ENCODE assay signal across 8 mouse cellular contexts in genomic region chr8:121213236-121213635, GRCm38 (mm10).
DNase-seq lines count a peak whose midpoint lies in the region; ATAC-seq and TF ChIP-seq lines count a peak whose summit lies in the region.
"Had no signal": no experiment of that assay in that cellular context is flagged by ENCODE, and none has a peak within 500 bp of the region (broad histone marks: within the 10 kb centered on the region; RNA-seq: fewer than 3 reads in every experiment).

No protein-coding gene starts in this region.

- WGBS in kidney, postnatal 0 days = 62% methylated on average over 15 of the region's 15 CpGs
- WGBS in kidney, embryonic 14.5 days = 54% methylated on average over 15 of the region's 15 CpGs

- no peak overlapping the region for H3K9ac ChIP-seq in kidney, postnatal 0 days (ENCODE audit: low read depth, low read length)
- no peak overlapping the region for H3K9ac ChIP-seq in kidney, embryonic 14.5 days (ENCODE audit: low read depth, low read length)

- peak; percentile 71 for TF ChIP-seq CTCF in kidney, postnatal 0 days (IDR thresholded peaks at IDR 0.05; ENCODE audit: low read depth)

- DNase-seq in kidney, postnatal 0 days (ENCODE audit: low spot score) = peak; percentile 24
- DNase-seq in A20 (ENCODE audit: low read depth, low spot score) (peak; percentile 50), ES-CJ7 (ENCODE audit: low read depth, low spot score) (peak; percentile 90)
- DNase-seq in left cerebral cortex, postnatal 14 days (ENCODE audit: low spot score in 2 of 2) = no peak
- no peak for DNase-seq in kidney, postnatal 10 days
- DNase-seq: kidney, postnatal 25 days had no signal

- no peaks in the 10 kb centered on the region for H3K27me3 ChIP-seq in kidney, postnatal 0 days (ENCODE audit: insufficient read depth, low read length)
- no peaks in the 10 kb centered on the region for H3K27me3 ChIP-seq in kidney, embryonic 14.5 days (ENCODE audit: control insufficient read depth, insufficient read depth, low read length)

- intact Hi-C loops in left cerebral cortex, postnatal 14 days (cut with DNase I) = no loop called here

- H3K36me3 ChIP-seq in kidney, postnatal 0 days (ENCODE audit: insufficient read depth, low read length) = no peaks in the 10 kb centered on the region
- H3K36me3 ChIP-seq in kidney, embryonic 14.5 days (ENCODE audit: control insufficient read depth, insufficient read depth, low read length) = no peaks in the 10 kb centered on the region

- H3K4me2 ChIP-seq in kidney, postnatal 0 days (ENCODE audit: low read length) = no peak overlapping the region
- no peak overlapping the region for H3K4me2 ChIP-seq in kidney, embryonic 14.5 days (replicated peaks; ENCODE audit: low read depth, low read length)

- H3K4me3 ChIP-seq in kidney, postnatal 0 days (replicated peaks; ENCODE audit: low read depth, low read length) = no peak overlapping the region
- H3K4me3 ChIP-seq in kidney, embryonic 14.5 days (ENCODE audit: low read length) = no peak overlapping the region

- peak; percentile 48; the same call in 1 of the 2 replicates for ATAC-seq in kidney, postnatal 0 days (replicated peaks; ENCODE audit: low FRiP score, low read depth)
- no peak for ATAC-seq in kidney, embryonic 14.5 days (ENCODE audit: low FRiP score, low TSS enrichment)
- 0 out of 2 replicates have a peak, but pooled peaks have one; percentile 60 for ATAC-seq in erythroblast, adult 5-6 weeks (replicated peaks; ENCODE audit: low FRiP score, poor library complexity, severe bottlenecking)

- no peaks in the 10 kb centered on the region for H3K9me3 ChIP-seq in kidney, postnatal 0 days (replicated peaks; ENCODE audit: low read length)
- H3K9me3 ChIP-seq in kidney, embryonic 14.5 days (ENCODE audit: control insufficient read depth, low read length) = peaks cover 4% of the 10 kb centered on the region; the same call in 1 of the 2 replicates

- no peaks in the 10 kb centered on the region for H3K4me1 ChIP-seq in kidney, postnatal 0 days (replicated peaks; ENCODE audit: insufficient read depth, low read length)
- peaks cover 6% of the 10 kb centered on the region for H3K4me1 ChIP-seq in kidney, embryonic 14.5 days (ENCODE audit: control insufficient read depth, insufficient read depth, low read length)

- H3K27ac ChIP-seq in kidney, postnatal 0 days = no peak overlapping the region
- H3K27ac ChIP-seq in kidney, embryonic 14.5 days (ENCODE audit: low read depth, low read length) = no peak overlapping the region

Comparison
In these comparisons a context has a peak if more than half of its experiments do, and no peak if none do; other contexts are left out.
1. DNase-seq: peak in kidney, postnatal 0 days (single experiment), A20 (single experiment) and ES-CJ7 (single experiment); none in left cerebral cortex, postnatal 14 days (0 of 2) and kidney, postnatal 10 days (single experiment).